Mouse (Mus musculus): ENCODE measurements around the gene Epha4. TPM values are rescaled to one million over a fixed set of nuclear protein-coding genes. Genes with fewer than 3 reads are reported as not detected.

The Epha4 gene
- polyA plus RNA-seq, 1 experiment from 2014 or later: 37.3 TPM

DNA sequence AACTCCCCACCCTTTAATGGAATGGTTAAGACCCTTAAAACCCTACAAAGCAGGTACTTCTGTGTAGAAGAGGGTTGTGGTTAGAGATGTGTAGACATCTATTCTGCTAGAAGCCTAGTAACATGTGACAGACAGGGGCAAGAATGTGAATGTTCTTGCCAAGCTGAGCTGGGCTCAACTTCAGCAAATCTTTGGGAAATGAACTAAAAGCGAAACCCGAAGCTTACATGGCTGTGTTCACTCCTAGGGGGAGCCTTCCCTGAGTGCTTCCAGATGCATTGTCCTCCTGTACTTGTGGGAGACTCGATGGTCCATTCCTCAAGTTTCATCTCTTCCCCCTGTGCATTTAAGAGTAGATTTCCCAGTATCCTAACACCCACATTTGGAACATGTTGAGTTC lies 150.3 kb downstream of the Epha4 start:
- H3K27me3 ChIP-seq: no peaks in the 10 kb centered on the region
- H3K4me2 ChIP-seq: no peak overlapping the region
- no peaks in the 10 kb centered on the region for H3K9me3 ChIP-seq
- H3K9ac ChIP-seq: no peak overlapping the region
- H3K36me3 ChIP-seq: peaks cover 11% of the 10 kb centered on the region
- no peak overlapping the region for H3K27ac ChIP-seq
- H3K4me1 ChIP-seq (replicated peaks): no peaks in the 10 kb centered on the region
- no peak overlapping the region for H3K4me3 ChIP-seq
- ATAC-seq (ENCODE audit: low FRiP score): no peak
- WGBS: 80% methylated on average over 3 of the region's 3 CpGs

DNA sequence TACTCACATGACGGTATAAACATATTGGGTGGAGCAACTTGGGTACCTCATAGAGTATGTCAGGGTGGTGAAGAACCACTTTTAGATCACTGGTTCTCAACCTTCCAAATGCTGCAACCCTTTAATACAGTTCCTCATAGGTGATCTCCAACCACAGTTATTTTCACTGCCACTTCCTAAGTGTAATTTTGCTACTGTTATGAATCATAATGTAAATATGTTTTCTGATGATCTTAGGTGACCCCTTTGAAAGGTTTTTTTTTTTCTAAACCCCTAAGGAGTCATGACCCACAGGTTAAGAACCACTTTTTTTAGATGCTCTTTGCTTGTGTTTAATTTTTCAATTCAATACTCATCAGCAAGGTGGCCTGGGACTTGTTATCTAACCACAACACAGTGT lies 151.0 kb downstream of the Epha4 start:
- ATAC-seq (ENCODE audit: low FRiP score): no peak
- no peaks in the 10 kb centered on the region for H3K9me3 ChIP-seq
- no peak overlapping the region for H3K4me3 ChIP-seq
- no peak overlapping the region for H3K9ac ChIP-seq
- no peaks in the 10 kb centered on the region for H3K27me3 ChIP-seq
- WGBS: 91% methylated on average over 1 of the region's 1 CpGs
- H3K27ac ChIP-seq: no peak overlapping the region
- H3K4me2 ChIP-seq: no peak overlapping the region
- H3K4me1 ChIP-seq (replicated peaks): no peaks in the 10 kb centered on the region
- H3K36me3 ChIP-seq: peaks cover 4% of the 10 kb centered on the region

DNA sequence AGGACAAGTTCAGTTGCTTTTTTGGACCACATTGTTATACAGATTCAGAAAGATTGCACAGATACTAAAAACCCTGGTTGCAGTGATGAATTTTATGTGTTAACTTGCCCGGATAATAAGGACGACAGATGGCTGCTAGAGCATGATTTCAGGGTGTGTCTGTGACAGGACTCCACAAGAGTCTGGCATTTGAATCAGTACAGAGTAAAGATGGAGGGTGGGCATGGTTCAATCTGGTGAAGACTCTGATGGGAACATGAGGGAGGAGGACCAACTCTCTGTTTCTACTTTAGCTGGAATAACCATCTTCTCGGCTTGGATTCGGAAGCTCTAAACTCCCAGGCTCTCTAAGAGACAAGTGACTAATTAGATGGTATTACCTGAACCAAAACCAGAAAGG lies 168.4 kb downstream of the Epha4 start:
- Histone ChIP-seq H3K4me1 (replicated peaks) (no peaks in the 10 kb centered on the region), H3K27me3 (no peaks in the 10 kb centered on the region), H3K4me2 (no peak overlapping the region), H3K9me3 (no peaks in the 10 kb centered on the region), H3K36me3 (no peaks in the 10 kb centered on the region), H3K27ac (no peak overlapping the region), H3K9ac (no peak overlapping the region), H3K4me3 (no peak overlapping the region)
- 92% methylated on average over 4 of the region's 4 CpGs for WGBS
- no peak for ATAC-seq (ENCODE audit: low FRiP score)

DNA sequence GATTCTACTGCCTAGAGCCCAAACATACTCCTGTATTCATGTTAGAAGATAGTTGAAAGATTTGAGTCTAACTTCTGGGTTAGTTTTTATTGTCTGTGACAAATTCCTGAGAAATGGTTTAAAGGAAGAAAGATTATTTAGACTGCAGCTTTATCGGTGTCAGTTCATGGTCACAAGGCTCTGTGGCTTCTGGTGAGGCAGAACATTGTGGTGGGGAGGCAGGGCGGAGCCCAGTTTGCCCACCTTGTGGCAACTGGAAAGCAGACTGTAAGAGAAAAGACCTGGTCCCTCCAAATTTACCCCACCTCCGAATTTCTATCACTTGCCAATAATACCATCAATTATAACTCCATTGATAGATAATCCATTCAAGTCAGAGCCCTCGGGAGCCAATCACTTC lies 171.1 kb downstream of the Epha4 start:
- H3K36me3 ChIP-seq: no peaks in the 10 kb centered on the region
- H3K4me1 ChIP-seq (replicated peaks): no peaks in the 10 kb centered on the region
- no peak overlapping the region for H3K27ac ChIP-seq
- H3K9me3 ChIP-seq: no peaks in the 10 kb centered on the region
- no peak overlapping the region for H3K4me2 ChIP-seq
- WGBS: 92% methylated on average over 4 of the region's 4 CpGs
- no peak overlapping the region for H3K4me3 ChIP-seq
- no peak for ATAC-seq (ENCODE audit: low FRiP score)
- H3K27me3 ChIP-seq: no peaks in the 10 kb centered on the region
- H3K9ac ChIP-seq: no peak overlapping the region

DNA sequence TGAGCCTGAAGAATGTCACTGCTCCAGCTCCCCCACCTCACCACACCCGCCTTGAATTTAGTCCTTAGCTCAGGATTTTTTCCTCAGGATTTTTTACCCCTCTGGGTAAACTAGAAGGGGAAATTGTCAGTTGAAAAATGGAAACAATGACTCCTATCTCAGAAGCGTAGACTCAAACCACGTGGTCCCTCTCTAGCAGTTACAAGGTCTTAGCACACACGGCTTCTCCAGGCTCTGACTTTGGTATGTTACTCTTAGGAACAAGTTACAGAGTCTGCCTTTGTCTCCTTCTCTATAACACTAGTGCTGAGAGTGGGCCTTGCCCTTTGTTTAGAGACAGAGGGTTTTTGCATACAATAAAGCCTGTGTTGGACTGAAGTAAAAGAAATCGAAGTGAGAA lies 175.2 kb downstream of the Epha4 start:
- ATAC-seq (ENCODE audit: low FRiP score): no peak
- Histone ChIP-seq H3K4me2 (no peak overlapping the region), H3K4me3 (no peak overlapping the region), H3K27me3 (no peaks in the 10 kb centered on the region), H3K9ac (no peak overlapping the region), H3K36me3 (no peaks in the 10 kb centered on the region), H3K27ac (no peak overlapping the region), H3K4me1 (replicated peaks) (no peaks in the 10 kb centered on the region; the same call in 1 of the 2 replicates), H3K9me3 (no peaks in the 10 kb centered on the region)
- WGBS: 79% methylated on average over 5 of the region's 5 CpGs

DNA sequence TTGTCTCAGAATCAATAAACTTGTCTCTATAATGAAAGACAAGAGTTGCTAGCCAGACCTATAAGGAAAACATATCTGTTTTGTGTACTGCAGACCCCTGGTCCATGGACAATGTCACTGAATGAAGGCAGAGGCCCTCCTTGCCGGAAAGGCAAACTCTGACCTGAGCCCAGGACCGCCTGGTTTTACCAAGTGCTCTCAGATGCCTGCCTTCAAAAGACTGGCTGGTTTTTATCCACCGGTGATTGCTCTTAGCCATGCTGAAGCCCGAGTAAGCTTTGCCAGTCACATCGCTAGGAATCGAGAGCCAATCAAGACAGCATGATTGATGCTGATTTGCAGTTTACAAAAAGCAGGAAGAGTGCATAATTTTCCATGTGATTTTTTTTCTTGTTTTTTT lies 176.5 kb downstream of the Epha4 start:
- Histone ChIP-seq H3K36me3 (no peaks in the 10 kb centered on the region), H3K4me1 (replicated peaks) (no peaks in the 10 kb centered on the region; the same call in 1 of the 2 replicates), H3K27me3 (no peaks in the 10 kb centered on the region), H3K4me2 (no peak overlapping the region), H3K9me3 (no peaks in the 10 kb centered on the region), H3K4me3 (no peak overlapping the region), H3K9ac (no peak overlapping the region), H3K27ac (no peak overlapping the region)
- 37% methylated on average over 6 of the region's 6 CpGs for WGBS
- no peak for ATAC-seq (ENCODE audit: low FRiP score)

DNA sequence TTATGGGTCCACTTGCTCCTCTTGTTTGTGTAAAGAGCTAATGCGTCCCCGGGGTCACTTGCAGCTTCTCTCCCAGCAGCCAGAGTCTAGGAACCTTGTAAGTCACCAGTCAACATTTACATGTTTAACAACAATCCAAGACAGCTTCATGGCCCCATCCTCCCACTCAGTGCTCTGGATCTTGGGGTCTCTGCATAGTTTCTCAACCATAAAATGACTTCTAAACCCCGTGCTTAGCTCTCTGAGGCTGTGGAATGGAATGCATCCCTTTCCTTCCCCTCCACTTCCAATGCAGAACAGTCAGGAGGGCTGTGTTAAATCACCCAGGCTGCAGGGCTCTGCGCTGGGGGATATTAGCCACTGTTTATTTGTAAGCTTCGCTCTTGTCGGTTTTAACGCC lies 178.0 kb downstream of the Epha4 start:
- WGBS: 85% methylated on average over 7 of the region's 7 CpGs
- Histone ChIP-seq H3K36me3 (no peaks in the 10 kb centered on the region), H3K4me2 (no peak overlapping the region), H3K4me3 (no peak overlapping the region), H3K9me3 (no peaks in the 10 kb centered on the region), H3K27ac (no peak overlapping the region), H3K9ac (no peak overlapping the region), H3K4me1 (replicated peaks) (no peaks in the 10 kb centered on the region; the same call in 1 of the 2 replicates), H3K27me3 (no peaks in the 10 kb centered on the region)
- ATAC-seq (ENCODE audit: low FRiP score): no peak

DNA sequence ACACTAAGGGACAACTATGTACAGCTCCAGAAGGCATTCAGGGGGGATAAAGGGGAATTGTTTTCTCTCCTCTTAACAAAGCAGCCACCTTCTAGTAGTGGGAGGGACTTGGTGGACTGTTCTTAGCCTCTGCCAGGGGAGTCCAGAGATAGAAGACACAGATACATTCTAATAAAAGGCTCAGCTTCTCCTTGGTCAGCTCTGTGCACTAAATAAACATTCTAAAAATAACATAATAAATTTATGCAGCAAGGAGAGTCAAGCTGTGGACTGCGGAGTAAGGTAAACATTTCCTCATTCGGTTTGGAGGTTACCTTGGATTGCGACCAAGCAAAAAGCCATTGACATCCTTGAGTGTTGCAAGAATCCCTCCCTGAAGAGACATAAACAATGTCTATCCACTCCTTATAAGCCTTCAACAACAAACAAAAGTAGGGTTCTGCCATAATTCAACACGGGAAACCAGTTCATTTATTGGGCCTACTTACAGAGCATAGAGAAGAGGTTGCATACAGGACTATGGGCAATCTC lies 196.2 kb downstream of the Epha4 start:
- ATAC-seq (ENCODE audit: low FRiP score): no peak
- WGBS: 81% methylated on average over 4 of the region's 4 CpGs
- H3K4me3 ChIP-seq: no peak overlapping the region
- no peaks in the 10 kb centered on the region for H3K27me3 ChIP-seq
- H3K4me2 ChIP-seq: no peak overlapping the region
- H3K36me3 ChIP-seq: no peaks in the 10 kb centered on the region
- no peaks in the 10 kb centered on the region for H3K4me1 ChIP-seq (replicated peaks)
- no peak overlapping the region for H3K27ac ChIP-seq
- H3K9me3 ChIP-seq: no peaks in the 10 kb centered on the region
- no peak overlapping the region for H3K9ac ChIP-seq

Small RNAs within 50 kb of the gene (microRNA-seq; reads per million reads assigned to microRNA genes)
- not detected for gene Mir6352
